Mouse (Mus musculus) forebrain, embryonic 12.5 days (tissue): Measurements from ENCODE around the gene Acnat2. TPM values are rescaled to one million over a fixed set of nuclear protein-coding genes. Genes with fewer than 3 reads are reported as not detected.
"Not testable (repeated sequence)": the region's sequence is repeated elsewhere in the genome, so short reads cannot be mapped to it uniquely, and the experiment has no call there.

Source experiments
- ATAC-seq: fragments of 200-750 bp; cut with Nextera tagmentation; 2 replicates; pipeline ENCODE4 v1.8.0; 2017; ENCODE audit warnings: moderate TSS enrichment; ENCODE audit not compliant: low FRiP score
- H3K27ac ChIP-seq: fragments of 300-500 bp; sonication (generic); 2 replicates; pipeline ENCODE4 v1.5.1; 2016; ENCODE audit warnings: mild to moderate bottlenecking
- H3K27me3 ChIP-seq: fragments of 300-500 bp; sonication (generic); 2 replicates; pipeline ENCODE4 v1.6.1; 2016; ENCODE audit warnings: mild to moderate bottlenecking
- H3K36me3 ChIP-seq: fragments of 300-500 bp; sonication (generic); replicated peaks from 2 replicates; pipeline ENCODE4 v1.6.1; 2016; ENCODE audit warnings: mild to moderate bottlenecking
- H3K4me1 ChIP-seq: fragments of 300-500 bp; sonication (generic); 2 replicates; pipeline ENCODE4 v1.6.1; 2016
- H3K4me2 ChIP-seq: fragments of 300-500 bp; sonication (generic); 2 replicates; pipeline ENCODE4 v1.6.1; 2016; ENCODE audit warnings: mild to moderate bottlenecking, moderate library complexity
- H3K4me3 ChIP-seq: fragments of 300-500 bp; sonication (generic); replicated peaks from 2 replicates; pipeline ENCODE4 v1.5.1; 2016; ENCODE audit warnings: mild to moderate bottlenecking
- H3K9ac ChIP-seq: fragments of 300-500 bp; sonication (generic); 2 replicates; pipeline ENCODE4 v1.6.1; 2016; ENCODE audit warnings: mild to moderate bottlenecking
- H3K9me3 ChIP-seq: fragments of 300-500 bp; sonication (generic); 2 replicates; pipeline ENCODE4 v1.6.1; 2016
- WGBS: fragments of 180-500 bp; shearing (Covaris S2); methylation state at CpG from one replicate; pipeline ENCODE4 v1.1.7; 2016; 5-methylcytosine and 5-hydroxymethylcytosine counted together
- polyA plus RNA-seq: library from polyadenylated mRNA; unstranded; fragments of >200 nt; fragmentation: Nextera tagmentation; extraction: Ambion mirVana; gene quantifications from 2 replicates; pipeline ENCODE4 v1.2.1, GENCODE M21; 2016

Gene Acnat2
- polyA plus RNA-seq = not detected in 2 replicates

DNA sequence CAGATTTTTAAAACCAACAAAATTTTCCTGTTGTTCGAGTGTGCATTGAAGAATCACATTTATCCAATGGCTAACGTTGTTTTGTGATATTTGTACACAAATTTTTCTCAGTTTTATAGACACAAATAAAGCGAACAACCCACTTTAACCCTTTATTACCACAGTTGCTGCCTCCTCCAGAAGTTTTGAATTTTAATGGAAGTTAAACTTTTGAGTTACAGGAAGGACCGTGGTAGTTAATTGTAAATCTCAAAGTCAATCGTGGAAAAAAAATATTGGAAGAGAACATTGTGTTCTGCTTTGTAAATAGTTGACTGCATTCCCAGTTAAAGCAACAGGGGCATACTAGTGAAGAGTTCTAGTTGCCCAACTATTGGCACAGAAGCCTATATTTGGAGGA, at the start of gene Acnat2:
Gene Acnat2, minus strand, starts transcription at position 195 of the 400 bp plus-strand sequence.
- not testable (repeated sequence) for H3K4me2 ChIP-seq, H3K27me3 ChIP-seq, H3K4me3 ChIP-seq

DNA sequence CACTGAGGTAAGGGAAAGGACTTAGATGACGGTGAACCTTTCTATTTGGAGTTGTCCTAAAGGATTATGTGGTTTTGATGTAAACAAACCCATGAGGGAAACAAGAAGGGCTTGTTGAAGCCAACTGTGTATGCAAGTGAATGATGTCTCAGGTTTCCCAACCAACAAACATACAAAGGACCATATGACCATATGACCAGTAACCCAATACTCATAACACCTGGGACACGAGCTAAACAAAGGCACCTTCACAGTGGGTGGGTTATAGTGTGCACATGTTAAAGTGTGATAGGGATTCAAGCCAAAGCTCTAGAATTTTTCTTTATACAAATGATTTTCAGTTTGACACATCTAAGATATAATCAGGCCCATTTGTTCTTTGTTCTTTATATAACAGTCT, 48.2 kb upstream of the Acnat2 start:
- H3K27me3 ChIP-seq = no peaks in the 10 kb centered on the region
- no peak overlapping the region for H3K4me2 ChIP-seq
- H3K4me3 ChIP-seq = no peak overlapping the region
- H3K9ac ChIP-seq = no peak overlapping the region
- H3K27ac ChIP-seq = no peak overlapping the region
- no peaks in the 10 kb centered on the region for H3K4me1 ChIP-seq
- no peaks in the 10 kb centered on the region for H3K36me3 ChIP-seq
- H3K9me3 ChIP-seq = no peaks in the 10 kb centered on the region
- WGBS = 85% methylated on average over 2 of the region's 2 CpGs
- ATAC-seq = no peak

More for the DNA sequence above, at the start of gene Acnat2:
- WGBS = 89% methylated on average over 5 of the region's 5 CpGs
- H3K36me3 ChIP-seq, H3K9me3 ChIP-seq, ATAC-seq, H3K27ac ChIP-seq, H3K9ac ChIP-seq, H3K4me1 ChIP-seq: not testable (repeated sequence)

DNA sequence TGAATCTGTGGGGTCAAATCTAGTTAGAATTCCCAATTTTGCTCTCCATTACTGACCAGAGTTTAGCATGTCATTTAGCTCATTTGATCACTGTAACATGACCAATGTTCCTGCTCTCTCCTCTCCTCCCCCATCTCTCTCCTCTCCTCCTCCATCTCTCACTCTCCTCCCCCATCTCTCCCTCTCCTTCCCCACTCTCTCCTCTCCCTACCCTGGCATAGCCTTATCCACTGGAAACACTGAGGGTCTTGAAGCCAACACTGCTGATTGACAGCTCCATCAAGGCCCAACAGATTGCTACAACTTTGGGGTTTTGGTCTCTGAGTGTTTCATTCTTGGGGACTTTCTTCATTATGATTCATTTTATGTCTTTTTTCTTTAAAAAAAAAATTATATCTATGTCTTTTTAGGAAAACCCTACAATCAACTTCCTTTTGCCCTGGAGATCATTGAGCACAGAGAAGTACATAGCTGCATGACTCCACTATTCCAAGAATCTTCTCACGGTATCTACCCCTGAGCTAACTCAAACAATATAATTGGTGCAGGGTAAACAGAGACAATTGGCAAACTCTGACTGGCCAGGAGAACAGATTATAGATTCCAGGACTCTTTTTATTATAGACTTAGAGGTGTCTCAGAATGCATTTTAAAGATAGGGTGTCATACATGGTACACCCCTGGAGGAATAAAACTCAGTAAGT, 44.0 kb upstream of the Acnat2 start:
- Histone ChIP-seq H3K27ac (no peak overlapping the region), H3K4me3 (no peak overlapping the region), H3K27me3 (no peaks in the 10 kb centered on the region), H3K4me1 (no peaks in the 10 kb centered on the region), H3K4me2 (no peak overlapping the region), H3K9ac (no peak overlapping the region), H3K9me3 (no peaks in the 10 kb centered on the region), H3K36me3 (no peaks in the 10 kb centered on the region)
- WGBS = 78% methylated on average over 1 of the region's 1 CpGs
- no peak for ATAC-seq

DNA sequence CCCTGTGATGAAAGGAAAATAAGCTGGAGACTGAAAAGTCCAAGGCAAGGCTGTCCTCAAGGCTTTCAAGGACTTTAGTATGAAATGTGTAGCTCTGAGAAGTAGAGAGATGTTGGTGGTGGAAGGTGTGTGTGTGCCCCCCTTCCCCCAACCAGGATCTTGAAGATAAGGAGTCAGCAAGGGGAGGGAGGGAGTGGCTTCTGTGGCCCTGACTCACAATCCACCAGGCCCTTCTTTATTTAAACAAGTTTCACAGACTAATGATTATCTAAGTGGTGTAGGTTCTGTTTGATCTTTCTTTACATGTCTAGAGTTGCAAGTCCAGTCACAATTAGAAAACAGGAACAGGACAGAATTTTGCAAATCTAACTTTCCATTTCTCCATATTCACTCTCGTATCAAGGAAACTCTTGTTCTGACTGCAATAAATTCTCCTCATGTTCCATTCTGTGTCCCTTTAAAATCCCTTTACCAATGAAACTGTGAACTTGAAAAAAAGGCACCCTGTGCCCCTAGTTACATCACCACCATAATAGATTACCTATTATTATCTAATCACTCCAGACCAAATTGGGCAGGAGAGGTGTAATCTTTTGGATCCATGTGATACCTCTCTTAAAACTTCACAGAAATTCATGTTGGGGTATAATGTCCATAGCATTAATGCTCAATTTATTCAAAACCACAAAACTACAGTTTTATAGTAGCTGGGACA, 43.3 kb upstream of the Acnat2 start:
- not testable (repeated sequence) for H3K27me3 ChIP-seq, H3K4me3 ChIP-seq, H3K36me3 ChIP-seq, H3K9me3 ChIP-seq, H3K4me1 ChIP-seq, H3K27ac ChIP-seq, H3K4me2 ChIP-seq, ATAC-seq, H3K9ac ChIP-seq
- WGBS = 94% methylated on average over 1 of the region's 1 CpGs

DNA sequence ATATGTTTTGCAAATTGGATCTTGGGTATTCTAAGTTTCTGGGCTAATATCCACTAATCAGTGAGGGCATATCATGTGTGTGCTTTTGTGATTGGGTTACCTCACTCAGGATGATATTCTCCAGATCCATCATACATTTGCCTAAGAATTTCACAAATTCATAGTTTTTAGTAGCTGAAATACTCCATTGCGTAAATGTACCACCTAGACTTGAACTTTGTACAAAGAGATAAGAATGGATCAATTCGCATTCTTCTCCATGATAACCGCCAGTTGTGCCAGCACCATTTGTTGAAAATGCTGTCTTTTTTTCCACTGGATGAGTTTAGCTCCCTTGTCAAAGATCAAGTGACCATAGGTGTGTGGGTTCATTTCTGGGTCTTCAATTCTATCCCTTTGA, 29.0 kb upstream of the Acnat2 start:
- not testable (repeated sequence) for H3K4me2 ChIP-seq, ATAC-seq, H3K4me3 ChIP-seq, H3K27me3 ChIP-seq, H3K9me3 ChIP-seq, H3K9ac ChIP-seq, H3K4me1 ChIP-seq, H3K36me3 ChIP-seq, H3K27ac ChIP-seq
- WGBS = 97% methylated on average over 3 of the region's 3 CpGs

DNA sequence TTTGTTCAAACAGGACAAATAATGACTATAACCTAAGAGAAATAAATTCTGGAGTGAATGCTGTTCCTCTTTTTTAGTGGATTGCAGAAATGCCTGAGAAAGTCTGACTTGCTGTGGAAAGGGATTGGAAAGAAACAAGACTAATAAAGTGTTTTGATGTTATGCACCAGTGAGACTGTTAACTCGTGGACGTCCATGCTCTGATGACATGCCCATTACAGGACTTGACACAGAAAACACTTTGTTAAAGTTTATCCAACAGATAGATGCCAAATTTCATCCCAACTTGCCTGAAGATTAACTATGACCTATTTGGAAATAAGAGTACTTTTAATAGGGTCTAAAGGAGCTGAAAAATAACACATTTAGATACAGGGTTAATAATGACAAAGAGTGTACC, 2.2 kb upstream of the Acnat2 start:
- not testable (repeated sequence) for ATAC-seq, H3K27me3 ChIP-seq, H3K4me2 ChIP-seq, H3K9me3 ChIP-seq, H3K9ac ChIP-seq, H3K36me3 ChIP-seq, H3K4me1 ChIP-seq, H3K27ac ChIP-seq, H3K4me3 ChIP-seq
- 87% methylated on average over 2 of the region's 2 CpGs for WGBS

DNA sequence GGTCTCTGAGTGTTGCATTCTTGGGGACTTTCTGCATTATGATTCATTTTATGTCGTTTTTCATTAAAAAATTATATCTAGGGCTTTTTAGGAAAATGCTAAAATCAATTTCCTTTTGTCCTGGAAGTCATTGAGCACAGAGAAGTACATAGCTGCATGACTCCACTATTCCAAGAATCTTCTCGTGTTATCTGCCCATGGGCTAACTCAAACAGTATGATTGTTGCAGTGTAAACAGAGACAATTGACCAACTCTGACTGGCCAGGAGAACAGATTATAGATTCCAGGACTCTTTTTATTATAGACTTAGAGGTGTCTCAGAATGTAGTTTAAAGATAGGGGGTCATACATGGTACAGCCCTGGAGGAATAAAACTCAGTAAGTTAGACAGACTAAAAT, 21.1 kb downstream of the Acnat2 start:
- H3K4me3 ChIP-seq = no peak overlapping the region
- no peak overlapping the region for H3K9ac ChIP-seq
- no peak overlapping the region for H3K27ac ChIP-seq
- H3K4me1 ChIP-seq = no peaks in the 10 kb centered on the region
- no peaks in the 10 kb centered on the region for H3K36me3 ChIP-seq
- no peaks in the 10 kb centered on the region for H3K27me3 ChIP-seq
- no peak overlapping the region for H3K4me2 ChIP-seq
- 56% methylated on average over 2 of the region's 2 CpGs for WGBS
- H3K9me3 ChIP-seq = no peaks in the 10 kb centered on the region
- ATAC-seq = no peak

DNA sequence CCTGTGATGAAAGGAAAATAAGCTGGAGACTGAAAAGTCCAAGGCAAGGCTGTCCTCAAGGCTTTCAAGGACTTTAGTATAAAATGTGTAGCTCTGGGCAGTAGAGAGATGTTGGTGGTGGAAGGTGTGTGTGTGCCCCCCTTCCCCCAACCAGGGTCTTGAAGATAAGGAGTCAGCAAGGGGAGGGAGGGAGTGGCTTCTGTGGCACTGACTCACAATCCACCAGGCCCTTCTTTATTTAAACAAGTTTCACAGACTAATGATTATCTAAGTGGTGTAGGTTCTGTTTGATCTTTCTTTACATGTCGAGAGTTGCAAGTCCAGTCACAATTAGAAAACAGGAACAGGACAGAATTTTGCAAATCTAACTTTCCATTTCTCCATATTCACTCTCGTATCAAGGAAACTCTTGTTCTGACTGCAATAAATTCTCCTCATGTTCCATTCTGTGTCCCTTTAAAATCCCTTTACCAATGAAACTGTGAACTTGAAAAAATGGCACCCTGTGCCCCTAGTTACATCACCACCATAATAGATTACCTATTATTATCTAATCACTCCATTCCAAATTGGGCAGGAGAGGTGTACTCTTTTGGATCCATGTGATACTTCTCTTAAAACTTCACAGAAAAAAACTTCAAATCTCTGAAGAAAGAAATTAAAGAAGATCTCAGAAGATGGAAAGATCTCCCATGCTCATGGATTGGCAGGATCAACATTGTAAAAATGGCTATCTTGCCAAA, 24.2 kb downstream of the Acnat2 start:
- H3K4me2 ChIP-seq, H3K9ac ChIP-seq, H3K36me3 ChIP-seq, H3K27me3 ChIP-seq, ATAC-seq, H3K9me3 ChIP-seq, H3K27ac ChIP-seq, H3K4me3 ChIP-seq, H3K4me1 ChIP-seq: not testable (repeated sequence)
- 76% methylated on average over 2 of the region's 2 CpGs for WGBS

DNA sequence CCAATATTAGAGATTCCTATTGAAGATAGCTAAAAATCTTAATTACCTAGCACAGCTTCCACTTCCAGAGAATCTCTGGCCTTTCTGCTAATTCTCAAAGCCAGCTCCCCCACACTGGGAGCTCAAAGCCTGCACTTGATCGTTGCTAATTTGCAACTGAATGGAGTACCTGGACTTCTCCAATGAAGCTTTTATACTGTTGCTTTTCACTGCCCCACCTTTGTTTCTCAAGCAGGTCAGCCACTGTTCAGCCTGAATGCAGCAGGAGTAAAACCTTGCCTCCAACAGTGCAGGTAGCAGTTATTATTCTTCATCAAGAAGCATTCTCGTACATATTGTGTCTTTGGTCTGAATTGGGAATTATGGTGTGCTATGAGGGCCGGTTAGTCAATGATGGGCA, 39.9 kb downstream of the Acnat2 start:
- not testable (repeated sequence) for H3K4me1 ChIP-seq

DNA sequence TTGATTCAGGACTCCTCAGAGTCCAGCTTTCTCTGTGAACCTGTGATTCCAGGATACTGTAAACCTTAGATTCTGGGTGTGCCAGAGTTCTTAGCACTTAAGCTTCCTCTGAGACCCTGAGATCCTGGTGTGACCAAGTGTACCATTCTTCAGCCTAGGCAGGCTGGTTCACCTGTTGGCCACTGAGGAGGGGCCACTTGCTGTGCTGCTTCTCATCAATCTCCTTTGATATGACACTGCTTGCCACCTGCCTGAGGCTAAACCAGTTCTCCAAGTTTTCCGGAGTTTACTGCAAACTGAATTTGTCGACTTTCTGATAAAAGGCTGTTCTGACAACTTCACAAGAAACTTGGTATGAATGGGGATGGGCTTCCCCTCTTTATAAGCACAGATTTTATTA, 50.9 kb downstream of the Acnat2 start:
- ATAC-seq = no peak
- no peaks in the 10 kb centered on the region for H3K4me1 ChIP-seq
- 76% methylated on average over 2 of the region's 2 CpGs for WGBS
- no peak overlapping the region for H3K4me3 ChIP-seq
- H3K27me3 ChIP-seq = no peaks in the 10 kb centered on the region
- H3K9ac ChIP-seq = no peak overlapping the region
- no peaks in the 10 kb centered on the region for H3K36me3 ChIP-seq
- H3K27ac ChIP-seq = no peak overlapping the region
- H3K9me3 ChIP-seq = 0 out of 2 replicates have a peak, but pooled peaks cover 5% of the 10 kb centered on the region
- no peak overlapping the region for H3K4me2 ChIP-seq

More for the DNA sequence above, 39.9 kb downstream of the Acnat2 start:
- not testable (repeated sequence) for H3K36me3 ChIP-seq, H3K9ac ChIP-seq, H3K27me3 ChIP-seq, H3K9me3 ChIP-seq, H3K4me2 ChIP-seq, H3K27ac ChIP-seq, H3K4me3 ChIP-seq, ATAC-seq
- WGBS = 78% methylated on average over 3 of the region's 3 CpGs

DNA sequence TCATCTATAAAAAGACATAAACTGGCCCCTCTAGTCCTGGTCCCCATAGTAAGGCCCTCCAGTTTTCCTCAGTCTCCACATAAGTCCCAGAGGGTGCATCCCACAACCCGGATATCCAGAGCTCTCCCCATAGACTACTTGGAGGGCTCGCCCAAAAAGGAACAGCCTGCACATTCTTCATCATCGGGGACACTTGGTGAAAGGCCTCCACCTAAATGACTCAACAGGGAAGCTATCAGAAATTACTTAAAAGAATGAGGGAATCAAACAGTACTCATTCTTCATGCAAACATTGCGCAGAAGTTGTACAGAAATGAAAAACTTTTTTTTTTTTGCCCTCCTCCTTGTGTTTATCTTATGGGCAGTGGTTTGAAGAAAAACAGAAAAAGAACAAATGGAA, 57.5 kb downstream of the Acnat2 start:
- Histone ChIP-seq H3K4me3 (no peak overlapping the region), H3K9ac (no peak overlapping the region), H3K9me3 (no peaks in the 10 kb centered on the region), H3K36me3 (no peaks in the 10 kb centered on the region), H3K4me1 (no peaks in the 10 kb centered on the region), H3K27me3 (no peaks in the 10 kb centered on the region), H3K4me2 (no peak overlapping the region), H3K27ac (no peak overlapping the region)
- 89% methylated on average over 4 of the region's 4 CpGs for WGBS
- ATAC-seq = no peak

DNA sequence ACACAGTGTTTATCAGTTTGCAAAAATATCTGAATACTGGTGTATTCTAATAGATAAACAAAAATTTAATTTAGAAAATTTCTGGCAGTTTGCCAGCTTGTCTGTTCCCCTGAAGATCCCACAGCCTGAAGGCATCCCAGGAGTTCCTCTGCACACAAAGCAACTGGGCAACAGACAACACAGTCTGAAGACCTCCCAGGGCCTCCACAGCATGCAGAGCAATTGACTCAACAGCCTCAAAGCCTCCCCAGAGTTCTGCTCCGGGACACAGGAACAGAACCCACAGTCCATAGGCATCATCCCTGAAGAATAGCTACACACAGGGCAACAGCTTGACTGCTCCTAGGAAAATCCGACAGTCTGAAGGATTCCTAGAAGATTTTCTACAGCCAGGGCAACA, 59.3 kb downstream of the Acnat2 start:
- Histone ChIP-seq H3K27me3 (no peaks in the 10 kb centered on the region), H3K4me3 (no peak overlapping the region), H3K9me3 (no peaks in the 10 kb centered on the region), H3K4me2 (no peak overlapping the region), H3K9ac (no peak overlapping the region), H3K4me1 (no peaks in the 10 kb centered on the region), H3K36me3 (no peaks in the 10 kb centered on the region), H3K27ac (no peak overlapping the region)
- no peak for ATAC-seq
- 47% methylated on average over 2 of the region's 2 CpGs for WGBS
